Mouse (Mus musculus): ENCODE measurements around the gene Plscr2. TPM values are rescaled to one million over a fixed set of nuclear protein-coding genes. Genes with fewer than 3 reads are reported as not detected.

The Plscr2 gene
- total RNA-seq, 2 experiments from 2014 or later = 1.8 to 2.9 TPM

GRCm38 (mm10) chr9:92337063-92337462 is 61.7 kb downstream of the Plscr2 start:
- no peak for DNase-seq (ENCODE audit: low spot score in 2 of 2)

GRCm38 (mm10) chr9:92337661-92338060 is 62.3 kb downstream of the Plscr2 start:
- no peak for DNase-seq (ENCODE audit: low spot score in 2 of 2)

- DNase-seq (ENCODE audit: low spot score in 2 of 2) = no peak
These were observed 63.6 kb downstream of the Plscr2 start for GRCm38 (mm10) chr9:92338954-92339353.

Small RNA genes lying within 50 kb of the gene (microRNA-seq; reads per million reads assigned to microRNA genes)
- 0 reads per million in 2 experiments for gene Mir6386

Other genes starting within 250 kb of the Plscr2 start
- under 1 TPM in 1 of 2 experiments, not detected in 1; 0.33 TPM for gene Plscr5, start 82.7 kb upstream of the Plscr2 start, total RNA-seq (2021)
- gene Plscr1, start 25.9 kb upstream of the Plscr2 start, total RNA-seq (2021) = 1 to 10 TPM; 1.0 to 1.7 TPM
- not detected for gene 1700057G04Rik, start 33.8 kb downstream of the Plscr2 start, total RNA-seq (2021)
- 1 to 10 TPM; 1.7 to 1.8 TPM for gene Plscr4, start 181.8 kb downstream of the Plscr2 start, total RNA-seq (2021)